Mouse (Mus musculus) thymus, adult 2 months (tissue): ENCODE measurements around the gene Tpst1.
A peak's percentile ranks its signal among the peaks of the same experiment; 100 is the strongest.

Experiments
- CTCF ChIP-seq: fragments of 200-500 bp; IDR thresholded peaks from 2 replicates; pipeline ENCODE4 v1.5.1; 2012; ENCODE audit warnings: mild to moderate bottlenecking, control low read depth, low read length, moderate library complexity, borderline replicate concordance; ENCODE audit not compliant: control insufficient read depth, poor library complexity, insufficient read depth; ENCODE audit errors: extremely low read depth
- POLR2A ChIP-seq: fragments of 200-500 bp; IDR thresholded peaks from 2 replicates; pipeline ENCODE4 v1.6.1; 2012; ENCODE audit warnings: mild to moderate bottlenecking, low read length, control low read depth, moderate library complexity; ENCODE audit not compliant: control insufficient read depth, poor library complexity, insufficient read depth; ENCODE audit errors: extremely low read depth

DNA sequence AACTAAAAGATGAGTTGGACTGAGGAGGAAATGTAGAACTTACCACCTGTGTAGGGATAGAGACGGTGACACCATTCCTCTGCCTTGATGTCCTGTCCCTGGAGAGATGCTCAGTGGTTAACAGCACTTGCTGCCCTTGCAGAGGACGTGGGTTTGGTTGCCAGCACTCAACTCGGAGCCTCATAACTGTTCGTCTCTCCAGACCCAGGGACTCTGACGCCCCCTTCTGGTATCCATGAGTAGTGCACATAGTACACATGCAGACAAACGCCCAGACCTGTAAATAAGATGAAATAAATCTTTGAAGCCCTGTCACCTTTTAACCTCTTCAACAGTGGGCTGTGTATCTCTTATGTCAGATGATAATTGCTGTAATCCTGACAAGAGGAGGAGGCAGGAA lies 26.1 kb upstream of the Tpst1 start:
- TF ChIP-seq POLR2A (no peak), CTCF (peak; percentile 70; the same call in 1 of the 2 replicates)
